Mouse (Mus musculus): ENCODE results near the gene Avil.

DNA sequence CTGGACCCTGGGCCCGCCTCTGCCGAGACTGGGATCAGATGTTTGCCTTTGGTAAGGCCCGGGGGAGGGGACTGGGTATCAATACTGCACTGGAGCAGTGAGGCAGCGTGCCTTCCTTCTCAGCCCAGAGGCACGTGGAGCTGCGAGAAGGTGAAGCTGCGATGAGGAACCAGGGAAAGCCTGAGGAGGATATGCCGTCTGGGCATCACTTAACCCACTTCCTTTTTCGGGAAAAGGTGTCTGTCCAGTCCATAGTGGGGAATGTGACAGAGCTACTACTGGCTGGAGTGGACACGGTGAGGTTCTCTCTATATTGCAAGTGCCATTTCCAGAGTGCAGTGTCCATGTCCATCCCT, 49.6 kb downstream of the Avil start:
- TF ChIP-seq CTCF (conservative IDR thresholded peaks at IDR 0.05 in 1 of 2, IDR thresholded peaks at IDR 0.05 in 1 of 2; ENCODE audit: low read depth in 2 of 2, low read length in 2 of 2) (no peak), EP300 (IDR thresholded peaks at IDR 0.05; ENCODE audit: low read length) (no peak), TCF12 (IDR thresholded peaks at IDR 0.05; ENCODE audit: low read depth, low read length) (no peak), MAFK (IDR thresholded peaks at IDR 0.05; ENCODE audit: insufficient replicate concordance, low read length) (no peak), UBTF (IDR thresholded peaks at IDR 0.05; ENCODE audit: low read depth, low read length) (no peak), POLR2AphosphoS2 (IDR thresholded peaks at IDR 0.05; ENCODE audit: low read depth, low read length) (no peak)
